Mouse (Mus musculus): ENCODE data around the gene Dgki.
"Not testable (repeated sequence)": the region's sequence is repeated elsewhere in the genome, so short reads cannot be mapped to it uniquely, and the experiment has no call there.

DNA sequence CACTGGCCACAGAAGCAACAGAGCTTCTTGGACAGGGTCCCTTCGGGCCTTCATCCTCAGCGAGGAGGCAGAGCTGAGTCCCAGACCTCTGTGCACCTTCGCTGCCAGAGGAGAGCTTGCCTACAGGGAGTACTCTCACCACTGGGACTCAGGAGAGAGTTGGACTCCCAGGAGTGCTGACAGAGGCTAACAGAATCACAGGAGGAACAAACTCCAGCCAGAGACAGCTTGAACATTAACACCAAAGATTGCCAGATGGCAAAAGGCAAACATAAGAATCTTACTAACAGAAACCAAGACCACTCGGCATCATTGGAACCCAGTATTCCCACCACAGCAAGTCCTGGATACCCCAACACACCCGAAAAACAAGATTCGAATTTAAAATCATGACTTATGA, 193.7 kb downstream of the Dgki start:
- not testable (repeated sequence) for TF ChIP-seq POLR2AphosphoS5 (IDR thresholded peaks at IDR 0.05; ENCODE audit: borderline replicate concordance, low read depth, low read length); CTCF (IDR thresholded peaks at IDR 0.05 in 2 of 3, conservative IDR thresholded peaks at IDR 0.05 in 1 of 3; ENCODE audit: control insufficient read depth in 1 of 3, insufficient read depth in 1 of 3, low read depth in 2 of 3, low read length in 3 of 3, poor library complexity in 1 of 3, severe bottlenecking in 1 of 3); POLR2A (IDR thresholded peaks at IDR 0.05; ENCODE audit: control insufficient read depth in 1 of 2, insufficient read depth in 1 of 2, low read depth in 1 of 2, low read length in 2 of 2, poor library complexity in 1 of 2); HCFC1 (IDR thresholded peaks at IDR 0.05; ENCODE audit: low read depth, low read length); TCF12 (IDR thresholded peaks at IDR 0.05; ENCODE audit: low read depth, low read length); USF1 (IDR thresholded peaks at IDR 0.05; ENCODE audit: low read depth, low read length); GATA1 (IDR thresholded peaks at IDR 0.05; ENCODE audit: low read depth, low read length); UBTF (IDR thresholded peaks at IDR 0.05; ENCODE audit: borderline replicate concordance, insufficient read depth, low read depth, low read length); NELFE (IDR thresholded peaks at IDR 0.05; ENCODE audit: low read depth, low read length)
